Mouse (Mus musculus): ENCODE data around the gene Stx18.
A peak's percentile ranks its signal among the peaks of the same experiment; 100 is the strongest.

Stx18 gene

DNA sequence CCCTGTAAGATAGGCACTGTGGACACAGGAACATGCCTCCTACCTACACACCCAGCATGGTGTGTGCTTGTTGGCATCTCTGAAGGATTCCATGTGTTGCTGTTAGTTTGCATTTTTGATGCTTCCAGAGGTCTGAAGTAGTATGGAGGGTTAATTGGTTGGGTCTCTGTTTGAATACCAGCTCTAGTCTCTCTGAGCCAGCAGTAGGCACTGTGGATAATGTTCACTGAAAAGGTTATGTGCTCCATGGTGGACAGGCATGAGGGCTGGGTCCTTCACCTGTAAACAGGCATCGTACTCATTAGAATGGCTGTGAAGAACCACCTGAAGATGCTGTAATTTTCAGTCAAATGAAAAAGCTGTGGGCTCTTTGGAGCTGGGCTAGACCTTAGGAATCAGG is 41.9 kb downstream of the Stx18 start:
- no peak for DNase-seq

DNA sequence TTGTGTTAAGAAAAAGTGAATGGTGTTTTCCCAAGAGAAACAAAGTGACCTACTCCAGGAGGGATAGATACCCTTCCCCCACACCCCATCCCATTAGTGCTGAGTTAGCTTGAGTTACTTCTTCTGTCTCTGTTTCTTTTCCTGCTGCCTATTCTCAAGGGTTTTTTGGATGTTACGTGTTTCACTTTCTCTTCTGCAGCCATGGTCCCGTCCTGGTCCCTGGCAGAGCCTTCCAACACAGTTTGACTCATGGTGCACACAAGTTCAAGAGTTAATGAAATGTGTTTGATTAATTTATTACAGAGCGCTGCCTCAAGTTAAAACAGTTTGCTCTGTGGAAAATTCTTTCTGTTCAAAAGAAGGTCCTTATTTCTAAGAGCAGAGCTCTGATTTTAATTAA is 44.0 kb downstream of the Stx18 start:
- DNase-seq, result no peak

- no peak for DNase-seq
Observed at GRCm38 (mm10) chr5:38083362-38083761, 44.8 kb downstream of the Stx18 start.

DNA sequence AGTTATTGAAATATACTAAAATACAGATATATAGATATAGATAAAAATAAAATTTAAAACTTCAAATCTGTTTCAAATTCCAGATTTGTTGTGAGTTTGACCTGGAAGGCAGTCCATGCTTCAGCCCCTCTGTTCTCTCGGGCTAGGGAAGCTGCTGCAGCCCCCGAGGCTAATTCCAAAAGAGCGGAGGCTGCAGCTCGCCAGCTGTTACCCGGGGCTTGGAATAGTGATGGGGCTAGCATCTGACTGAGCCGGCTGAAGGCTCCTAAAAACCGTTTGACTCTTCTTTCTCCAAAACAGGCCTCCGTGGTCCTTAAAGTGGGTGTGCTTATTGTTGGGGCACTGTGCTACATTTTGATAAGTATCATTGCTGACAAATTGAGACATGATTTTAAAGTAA is 46.1 kb downstream of the Stx18 start:
- DNase-seq, result no peak

GRCm38 (mm10) chr5:38085561-38086392 is 47.2 kb downstream of the Stx18 start:
- DNase-seq, result peak; percentile 40

GRCm38 (mm10) chr5:38090111-38090510 is 51.6 kb downstream of the Stx18 start:
- no peak for DNase-seq

- no peak for DNase-seq
Observed at GRCm38 (mm10) chr5:38090581-38090980, 52.0 kb downstream of the Stx18 start.

- DNase-seq, result no peak
Observed at GRCm38 (mm10) chr5:38091046-38091965, 52.8 kb downstream of the Stx18 start.

GRCm38 (mm10) chr5:38091966-38092304 is 53.4 kb downstream of the Stx18 start:
- no peak for DNase-seq

- no peak for DNase-seq
Observed at GRCm38 (mm10) chr5:38094331-38094730, 55.8 kb downstream of the Stx18 start.

DNA sequence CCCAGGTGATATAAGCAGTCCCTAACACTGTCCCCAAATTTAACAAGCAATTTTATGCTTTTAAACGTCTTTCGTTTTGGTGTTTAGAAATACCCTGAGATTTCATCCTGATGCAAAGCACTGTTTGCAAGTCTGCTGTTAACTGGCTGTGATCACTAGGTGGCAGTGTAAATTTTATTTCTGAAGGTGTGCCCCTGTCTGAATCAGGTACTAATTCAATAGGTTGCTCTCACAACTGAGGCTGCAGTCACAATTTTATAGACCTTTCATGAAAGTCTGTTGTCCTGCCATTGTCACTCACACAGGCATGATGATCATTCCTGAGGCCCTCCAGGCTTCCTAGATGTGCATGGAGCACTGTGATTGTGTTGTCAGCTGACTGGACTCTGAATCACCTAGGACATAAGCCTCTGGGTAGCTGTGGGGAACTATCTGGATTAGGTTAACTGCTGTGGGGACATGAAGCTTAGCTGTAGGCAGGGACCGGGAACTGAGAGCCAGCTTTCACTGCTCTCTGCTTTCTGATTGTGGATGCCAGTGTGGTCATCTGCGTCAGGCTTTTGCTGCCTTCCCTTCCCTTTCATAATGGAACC is 59.1 kb downstream of the Stx18 start:
- peak; percentile 4 for DNase-seq

GRCm38 (mm10) chr5:38099139-38099676 is 60.7 kb downstream of the Stx18 start:
- DNase-seq, result no peak

DNA sequence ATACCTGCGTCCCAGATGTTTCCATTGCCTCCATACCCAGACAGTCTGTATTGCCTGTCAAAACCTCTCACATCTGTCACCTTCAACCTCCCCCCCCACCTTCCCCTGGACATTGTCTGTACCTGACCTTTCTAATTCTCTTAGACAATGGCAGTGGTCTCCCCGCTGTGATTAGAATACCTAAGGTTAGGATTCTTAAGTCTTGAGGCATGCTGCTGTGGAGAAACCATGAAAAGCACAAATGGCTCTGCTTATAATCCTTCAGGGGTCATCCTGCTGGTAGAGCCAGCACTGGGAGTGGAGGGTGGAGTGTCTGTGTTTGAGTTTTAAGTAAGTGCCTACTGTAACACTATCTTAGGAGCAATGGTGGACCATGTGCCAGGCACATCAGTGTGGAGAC is 64.4 kb downstream of the Stx18 start:
- DNase-seq, result no peak

GRCm38 (mm10) chr5:38106080-38106697 is 67.6 kb downstream of the Stx18 start:
- no peak for DNase-seq

DNA sequence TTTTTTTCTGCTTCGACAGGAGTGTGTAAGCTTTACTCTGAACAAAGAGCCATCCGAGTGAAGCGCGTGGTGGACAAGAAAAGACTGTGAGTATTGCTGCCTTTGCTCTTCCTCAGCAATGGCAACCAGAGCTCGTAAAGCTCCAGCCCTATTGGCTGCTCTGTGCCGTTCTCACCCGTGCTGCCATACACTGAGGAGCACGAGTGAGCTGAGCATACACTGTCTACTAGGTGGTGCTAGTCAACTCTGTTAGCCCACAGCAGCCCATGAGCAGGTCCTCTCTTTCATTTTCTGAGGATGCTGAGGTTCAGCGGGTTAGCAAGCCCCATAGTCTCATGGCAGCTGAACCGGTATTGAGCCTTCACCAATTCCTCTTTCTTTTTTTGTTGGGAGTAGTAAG is 68.3 kb downstream of the Stx18 start:
- DNase-seq, result no peak

DNA sequence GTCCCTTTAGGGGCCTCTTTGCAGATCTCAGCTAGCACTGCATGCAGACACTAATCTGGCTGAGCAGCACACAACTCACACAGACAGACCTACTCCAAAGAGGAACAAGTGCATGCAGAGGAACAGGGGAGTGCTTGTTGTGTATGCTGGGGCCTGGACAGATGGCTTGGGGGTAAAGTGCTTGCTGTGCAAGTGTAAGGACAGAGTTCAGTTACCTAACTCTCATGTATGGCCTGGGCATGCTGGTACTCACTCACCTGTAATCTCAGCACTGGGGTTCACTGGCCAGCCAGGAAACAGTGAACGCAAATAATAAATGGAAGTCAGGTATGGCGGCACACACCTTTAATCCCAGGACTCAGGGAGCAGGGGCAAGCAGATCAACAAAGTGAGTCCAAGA is 76.0 kb downstream of the Stx18 start:
- no peak for DNase-seq

- DNase-seq, result no peak
Observed at GRCm38 (mm10) chr5:38117056-38117455, 78.5 kb downstream of the Stx18 start.

GRCm38 (mm10) chr5:38119268-38119667 is 80.7 kb downstream of the Stx18 start:
- no peak for DNase-seq

DNA sequence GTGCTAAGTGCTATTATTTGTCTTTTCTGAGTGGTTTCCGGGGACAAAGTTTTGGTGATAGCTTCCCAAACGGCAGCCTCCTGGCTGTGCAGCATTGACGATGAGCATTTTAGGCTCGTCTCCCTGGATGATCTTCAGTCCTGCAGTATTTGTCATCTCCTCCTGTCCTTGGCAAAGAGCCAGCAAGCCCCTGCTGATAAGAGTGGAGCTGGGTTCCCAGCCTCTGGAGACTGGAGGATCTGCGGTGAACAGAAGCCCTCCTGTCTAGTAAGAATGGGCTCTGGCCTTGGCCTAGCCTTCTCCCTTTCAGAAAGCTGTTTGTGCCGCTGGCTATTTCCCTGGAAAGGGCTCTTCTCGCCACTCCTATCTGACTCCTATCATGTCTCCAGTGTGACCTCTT is 83.2 kb downstream of the Stx18 start:
- no peak for DNase-seq

DNA sequence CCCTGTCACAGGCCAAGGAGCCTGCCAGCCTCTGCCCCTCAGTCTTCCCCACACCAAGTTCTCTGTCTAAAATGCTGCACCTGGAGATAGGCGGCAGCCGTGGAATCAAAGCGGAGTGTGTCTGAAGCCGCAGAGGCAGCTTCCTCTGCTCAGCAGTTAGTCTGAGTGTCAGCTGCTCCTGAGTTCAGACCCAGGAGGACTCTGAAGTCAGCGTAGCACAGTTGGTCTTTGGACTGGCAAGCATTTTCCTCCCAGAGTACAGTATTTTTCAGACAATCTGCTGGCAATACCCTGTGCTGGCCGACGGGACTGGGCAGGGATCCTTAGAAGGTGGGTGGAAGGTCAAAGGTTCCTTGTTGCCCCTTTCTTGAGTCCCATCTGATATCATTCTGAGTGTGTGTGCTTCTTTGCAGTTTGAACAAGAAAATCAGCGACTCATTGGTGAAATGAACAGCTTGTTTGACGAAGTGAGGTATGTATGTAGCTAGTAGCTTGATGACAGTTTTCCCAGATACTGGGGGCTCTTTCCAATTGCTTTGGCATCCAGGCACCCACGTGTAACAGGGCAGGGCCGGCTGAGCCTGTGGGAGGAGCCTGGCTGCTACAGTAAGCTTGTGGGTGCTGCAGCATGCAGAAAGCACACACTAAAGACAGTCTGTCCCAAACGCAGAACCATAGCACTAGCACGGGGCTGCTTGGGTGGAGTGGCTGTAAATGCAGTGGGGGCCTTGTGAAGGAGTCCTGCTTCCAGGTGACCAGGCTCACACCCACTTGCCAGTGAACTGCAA is 88.2 kb downstream of the Stx18 start:
- DNase-seq, result no peak

DNA sequence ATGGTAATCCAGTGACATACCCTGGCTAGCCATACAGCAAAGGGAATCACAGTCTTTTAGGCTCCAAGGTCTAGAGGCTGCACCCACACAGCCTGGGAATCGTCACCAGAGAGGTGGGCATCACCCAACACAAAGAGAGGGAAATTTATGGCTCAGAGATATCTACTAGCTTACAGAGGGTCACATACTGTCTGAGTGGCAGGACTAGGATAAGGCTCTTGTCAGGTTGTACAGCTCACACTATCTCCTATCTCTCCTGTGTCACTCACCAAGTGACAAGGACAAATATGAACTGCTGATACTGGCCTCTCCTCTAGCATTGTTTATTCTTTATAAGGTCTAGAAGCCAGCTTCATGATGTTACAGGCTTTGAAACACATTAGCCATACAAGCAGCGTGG is 90.8 kb downstream of the Stx18 start:
- DNase-seq, result no peak

GRCm38 (mm10) chr5:38136247-38136646 is 97.7 kb downstream of the Stx18 start:
- no peak for DNase-seq

Data from thymus, postnatal 25 days (tissue).